Comparison of ENCODE assay signal across 9 mouse cellular contexts in genomic region chr7:24333304-24333986, GRCm38 (mm10). TPM values are rescaled to one million over a fixed set of nuclear protein-coding genes. Genes with fewer than 3 reads are reported as not detected.
DNase-seq lines count a peak whose midpoint lies in the region; ATAC-seq and TF ChIP-seq lines count a peak whose summit lies in the region.
"Had no signal": no experiment of that assay in that cellular context is flagged by ENCODE, and none has a peak within 500 bp of the region (broad histone marks: within the 10 kb centered on the region; RNA-seq: fewer than 3 reads in every experiment).

TSS of gene Tescl (minus strand) at chr7:24333936.

- H3K4me3 ChIP-seq in cerebellum, adult 2 months (replicated peaks; ENCODE audit: insufficient read depth, low read depth, low read length) = no peak within 1 kb of the TSS
- peak within 1 kb of the TSS; percentile 1; the same call in 1 of the 2 replicates for H3K4me3 ChIP-seq in intestine, embryonic 16.5 days (ENCODE audit: low read length)
- 0 out of 2 replicates have a peak within 1 kb of the TSS, but pooled peaks have one; percentile 9 for H3K4me3 ChIP-seq in neural tube, embryonic 13.5 days
- H3K4me3 ChIP-seq: erythroblast, embryonic 14.5 days had no signal

- intact Hi-C loops in left cerebral cortex, postnatal 4 days (cut with DNase I) = no loop called here
- intact Hi-C loops in left cerebral cortex, postnatal 25 days (cut with DNase I) = no loop called here

- ATAC-seq in intestine, embryonic 16.5 days = no peak
- no peak for ATAC-seq in neural tube, embryonic 13.5 days (ENCODE audit: low read depth)
- ATAC-seq in megakaryocyte-erythroid progenitor cell, adult 5-6 weeks (replicated peaks; ENCODE audit: low FRiP score, low TSS enrichment, poor library complexity, severe bottlenecking) = no peak

- WGBS in cerebellum, adult 2 months = 49% methylated on average over 49 of the region's 49 CpGs
- WGBS in intestine, embryonic 16.5 days = 40% methylated on average over 49 of the region's 49 CpGs
- 47% methylated on average over 49 of the region's 49 CpGs for WGBS in neural tube, embryonic 13.5 days

- TF ChIP-seq CTCF in cerebellum, adult 2 months (IDR thresholded peaks at IDR 0.05; ENCODE audit: borderline replicate concordance, insufficient read depth, low read depth, low read length) = no peak

- no peaks in the 10 kb centered on the region for H3K36me3 ChIP-seq in intestine, embryonic 16.5 days (ENCODE audit: control insufficient read depth, insufficient read depth, low read length)
- H3K36me3 ChIP-seq in neural tube, embryonic 13.5 days = no peaks in the 10 kb centered on the region

- peak; percentile 33 to 35 for DNase-seq in cerebellum, adult 2 months
- no peak for DNase-seq in cerebellum, adult 11 months
- peak; percentile 19 for DNase-seq in left cerebral cortex, postnatal 4 days
- DNase-seq in left cerebral cortex, postnatal 25 days (ENCODE audit: low spot score in 2 of 2) = no peak
- DNase-seq in adipocyte (ENCODE audit: low spot score) = no peak

- no peak within 1 kb of the TSS for H3K27ac ChIP-seq in cerebellum, adult 2 months (ENCODE audit: insufficient read depth, low read length)
- H3K27ac ChIP-seq in intestine, embryonic 16.5 days (ENCODE audit: low read length) = no peak within 1 kb of the TSS
- H3K27ac ChIP-seq in neural tube, embryonic 13.5 days (replicated peaks) = no peak within 1 kb of the TSS

- peak within 1 kb of the TSS; percentile 30 for H3K4me2 ChIP-seq in intestine, embryonic 16.5 days (ENCODE audit: low read depth, low read length)
- peak within 1 kb of the TSS; percentile 15; the same call in 1 of the 2 replicates for H3K4me2 ChIP-seq in neural tube, embryonic 13.5 days

- no peaks in the 10 kb centered on the region for H3K4me1 ChIP-seq in cerebellum, adult 2 months (ENCODE audit: control insufficient read depth, insufficient read depth, low read length)
- H3K4me1 ChIP-seq in intestine, embryonic 16.5 days (ENCODE audit: control insufficient read depth, insufficient read depth, low read length) = no peaks in the 10 kb centered on the region
- H3K4me1 ChIP-seq in neural tube, embryonic 13.5 days (replicated peaks) = 0 out of 2 replicates have a peak, but pooled peaks cover 11% of the 10 kb centered on the region

- no peaks in the 10 kb centered on the region for H3K27me3 ChIP-seq in cerebellum, adult 2 months (ENCODE audit: control insufficient read depth, insufficient read depth, low read length)
- H3K27me3 ChIP-seq in intestine, embryonic 16.5 days (replicated peaks; ENCODE audit: control insufficient read depth, insufficient read depth, low read length) = peaks cover 16% of the 10 kb centered on the region; the same call in 1 of the 2 replicates
- peaks cover 25% of the 10 kb centered on the region for H3K27me3 ChIP-seq in neural tube, embryonic 13.5 days

- H3K9ac ChIP-seq in intestine, embryonic 16.5 days (ENCODE audit: low read depth, low read length) = no peak within 1 kb of the TSS
- no peak within 1 kb of the TSS for H3K9ac ChIP-seq in neural tube, embryonic 13.5 days

- no peaks in the 10 kb centered on the region for H3K9me3 ChIP-seq in intestine, embryonic 16.5 days (ENCODE audit: control insufficient read depth, low read length)
- no peaks in the 10 kb centered on the region for H3K9me3 ChIP-seq in neural tube, embryonic 13.5 days

- TF ChIP-seq POLR2A in cerebellum, adult 2 months (IDR thresholded peaks at IDR 0.05; ENCODE audit: borderline replicate concordance, insufficient read depth, low read length) = no peak

RNA-seq across cellular contexts. Expression of gene Tescl, which starts in this region (rescaled TPM):
- 0.22 and 0.39 TPM in 2 replicates for polyA plus RNA-seq in cerebellum, adult 2 months (2012; rRNA removed)
- total RNA-seq in left cerebral cortex, postnatal 4 days (2021) = under 1 TPM in 1 of 2 experiments, not detected in 1; 0.46 TPM
- not detected for total RNA-seq in left cerebral cortex, postnatal 25 days (2021)
- polyA plus RNA-seq in intestine, embryonic 16.5 days (2015; fragmentation: Nextera tagmentation; extraction: Ambion mirVana) = not detected in 2 replicates
- polyA plus RNA-seq in neural tube, embryonic 13.5 days (2015; fragmentation: Nextera tagmentation; extraction: Ambion mirVana) = 0.31 TPM in 1 of 2 replicates, not detected in the other
- total RNA-seq in megakaryocyte-erythroid progenitor cell, adult 5-6 weeks (2014; fragmentation: Nextera tagmentation) = not detected in 2 replicates
- total RNA-seq in megakaryocyte-erythroid progenitor cell, adult 5-6 weeks (2017) = not detected in 2 replicates
- polyA plus RNA-seq: erythroblast, embryonic 14.5 days had no signal

Comparison
In these comparisons a context has a peak if more than half of its experiments do, and no peak if none do; other contexts are left out.
1. Peak in DNase-seq in cerebellum, adult 2 months; RNA of the gene not detected or under 1 TPM.
2. Peak in DNase-seq in left cerebral cortex, postnatal 4 days; RNA of the gene not detected or under 1 TPM.